ENCODE assay signal across 21 mouse cellular contexts in genomic region chr1:21922578-21923292, GRCm38 (mm10).
"Had no signal": no experiment of that assay in that cellular context is flagged by ENCODE, and none has a peak within 500 bp of the region (broad histone marks: within the 10 kb centered on the region; RNA-seq: fewer than 3 reads in every experiment).

No protein-coding gene starts in this region.

- H3K27me3 ChIP-seq: kidney, embryonic 15.5 days; limb, embryonic 12.5 days; limb, embryonic 15.5 days had no signal

- H3K4me2 ChIP-seq: kidney, embryonic 15.5 days; limb, embryonic 12.5 days; limb, embryonic 15.5 days; liver, embryonic 11.5 days; midbrain, embryonic 11.5 days had no signal

- H3K9ac ChIP-seq: kidney, embryonic 15.5 days; limb, embryonic 12.5 days; limb, embryonic 15.5 days; liver, embryonic 14.5 days; liver, postnatal 0 days had no signal

- DNase-seq: kidney, postnatal 10 days; kidney, postnatal 36 days; layer of hippocampus, postnatal 36 days; left cerebral cortex, postnatal 4 days; liver, postnatal 0 days; lung, postnatal 14 days; lung, postnatal 4 days; midbrain, embryonic 14.5 days; right cerebral cortex, adult 18-20 months; right cerebral cortex, postnatal 14 days; right cerebral cortex, postnatal 4 days; thymus, adult 2 months; thymus, postnatal 14 days; thymus, postnatal 4 days had no signal

- H3K4me3 ChIP-seq: kidney, embryonic 15.5 days; limb, embryonic 12.5 days; limb, embryonic 15.5 days had no signal

- H3K36me3 ChIP-seq: kidney, embryonic 15.5 days; limb, embryonic 12.5 days; limb, embryonic 15.5 days had no signal

- H3K9me3 ChIP-seq: kidney, embryonic 15.5 days; limb, embryonic 12.5 days; limb, embryonic 15.5 days had no signal

- H3K4me1 ChIP-seq: kidney, embryonic 15.5 days; limb, embryonic 12.5 days; limb, embryonic 15.5 days had no signal

- ATAC-seq: liver, postnatal 0 days had no signal

- H3K27ac ChIP-seq: kidney, embryonic 15.5 days; limb, embryonic 12.5 days; limb, embryonic 15.5 days; liver, embryonic 14.5 days; stomach, postnatal 0 days had no signal
